Mouse (Mus musculus): ENCODE data around the gene Il1r1. TPM values are rescaled to one million over a fixed set of nuclear protein-coding genes. Genes with fewer than 3 reads are reported as not detected.

The Il1r1 gene
- total and polyA plus RNA-seq, 3 experiments = 1.4 to 3.1 TPM; not detected in 1

DNA sequence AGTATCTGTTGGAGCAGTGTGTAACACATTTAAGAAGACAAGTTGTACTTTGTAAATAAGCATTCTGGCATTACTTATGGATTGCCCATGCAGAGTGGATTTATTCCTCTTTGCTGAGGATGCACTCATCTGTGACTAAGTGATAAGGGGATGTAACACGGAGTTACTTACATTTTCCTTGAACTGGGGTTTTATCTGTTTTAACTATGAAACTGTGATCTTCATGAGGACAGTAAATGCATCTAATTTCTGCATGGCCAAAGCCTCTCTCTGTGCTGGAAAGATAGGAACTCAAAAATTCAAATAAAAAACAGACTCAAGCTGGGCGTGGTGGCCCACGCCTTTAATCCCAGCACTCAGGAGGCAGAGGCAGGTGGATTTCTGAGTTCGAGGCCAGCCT is 115.2 kb downstream of the Il1r1 start:
- peak; percentile 54 for DNase-seq (ENCODE audit: low read depth, low spot score)
- no peaks in the 10 kb centered on the region; a peak in 1 of 4 replicates for H3K4me1 ChIP-seq (ENCODE audit: control insufficient read depth in 1 of 2, insufficient read depth in 2 of 2, low read length in 2 of 2)

GRCm38 (mm10) chr1:40352158-40352903 is 127.5 kb downstream of the Il1r1 start:
- Histone ChIP-seq H3K27me3 (ENCODE audit: control insufficient read depth in 1 of 2, insufficient read depth in 2 of 2, low read length in 2 of 2) (no peaks in the 10 kb centered on the region), H3K4me1 (ENCODE audit: control insufficient read depth in 1 of 2, insufficient read depth in 2 of 2, low read length in 2 of 2) (peaks cover 11 to 53% of the 10 kb centered on the region in 2 experiments), H3K79me2 (ENCODE audit: control insufficient read depth, insufficient read depth, low read length, poor library complexity) (no peaks in the 10 kb centered on the region), H3K4me3 (ENCODE audit: control insufficient read depth in 1 of 2, insufficient read depth in 1 of 2, low read depth in 2 of 2, low read length in 2 of 2) (peak overlapping the region; percentile 9 to 18; a peak in 3 of 4 replicates), H3K27ac (ENCODE audit: control insufficient read depth, low read depth, low read length) (peak overlapping the region; percentile 63), H3K36me3 (ENCODE audit: control insufficient read depth in 1 of 2, insufficient read depth in 2 of 2, low read length in 2 of 2) (peaks cover 0 to 40% of the 10 kb centered on the region in 2 experiments; a peak in 2 of 4 replicates), H3K9me3 (replicated peaks; ENCODE audit: insufficient read depth, low read length) (no peaks in the 10 kb centered on the region), H3K9ac (ENCODE audit: control insufficient read depth, low read depth, low read length, poor library complexity, severe bottlenecking) (no peak overlapping the region)
- TF ChIP-seq ETS1 (IDR thresholded peaks at IDR 0.05; ENCODE audit: low read depth, low read length) = peak; percentile 27; the same call in 1 of the 2 replicates
- TF ChIP-seq EP300 (IDR thresholded peaks at IDR 0.05; ENCODE audit: low read depth in 1 of 2, low read length in 2 of 2) = peak; percentile 70 to 75; a peak in 2 of 4 replicates
- TF ChIP-seq CHD1 (IDR thresholded peaks at IDR 0.05; ENCODE audit: low read depth, low read length) = no peak
- TF ChIP-seq USF1 (IDR thresholded peaks at IDR 0.05; ENCODE audit: low read depth, low read length) = no peak
- TF ChIP-seq MAZ (IDR thresholded peaks at IDR 0.05; ENCODE audit: low read depth, low read length) = no peak; the same call in 1 of the 2 replicates
- TF ChIP-seq HCFC1 (IDR thresholded peaks at IDR 0.05; ENCODE audit: low read depth, low read length) = no peak; the same call in 1 of the 2 replicates
- TF ChIP-seq TAL1 (IDR thresholded peaks at IDR 0.05; ENCODE audit: low read length) = no peak
- TF ChIP-seq SIN3A (IDR thresholded peaks at IDR 0.05; ENCODE audit: low read length) = 0 out of 2 replicates have a peak, but pooled peaks have one; percentile 39
- no peak for TF ChIP-seq CTCF (IDR thresholded peaks at IDR 0.05 in 2 of 3, conservative IDR thresholded peaks at IDR 0.05 in 1 of 3; ENCODE audit: control insufficient read depth in 1 of 3, insufficient read depth in 1 of 3, low read depth in 2 of 3, low read length in 3 of 3, poor library complexity in 1 of 3, severe bottlenecking in 1 of 3)
- TF ChIP-seq USF2 (IDR thresholded peaks at IDR 0.05; ENCODE audit: borderline replicate concordance in 1 of 2, insufficient read depth in 1 of 2, low read depth in 1 of 2, low read length in 2 of 2) = no peak
- peak; percentile 48; the same call in 1 of the 2 replicates for TF ChIP-seq RCOR1 (IDR thresholded peaks at IDR 0.05; ENCODE audit: low read depth, low read length)
- TF ChIP-seq TCF12 (IDR thresholded peaks at IDR 0.05; ENCODE audit: low read depth, low read length) = peak; percentile 73; the same call in 1 of the 2 replicates
- TF ChIP-seq RAD21 (IDR thresholded peaks at IDR 0.05; ENCODE audit: low read depth, low read length) = no peak
- peak; percentile 74 for TF ChIP-seq GATA1 (IDR thresholded peaks at IDR 0.05; ENCODE audit: low read depth, low read length)
- DNase-seq (ENCODE audit: low read depth, low spot score) = peak; percentile 81

More for the DNA sequence above, 115.2 kb downstream of the Il1r1 start:
- H3K4me3 ChIP-seq (ENCODE audit: control insufficient read depth in 1 of 2, insufficient read depth in 1 of 2, low read depth in 2 of 2, low read length in 2 of 2) = no peak overlapping the region
- H3K79me2 ChIP-seq (ENCODE audit: control insufficient read depth, insufficient read depth, low read length, poor library complexity) = no peaks in the 10 kb centered on the region
- TF ChIP-seq MAFK (IDR thresholded peaks at IDR 0.05; ENCODE audit: borderline replicate concordance, low read depth, low read length) (no peak), RCOR1 (IDR thresholded peaks at IDR 0.05; ENCODE audit: low read depth, low read length) (peak; percentile 64), KAT2A (conservative IDR thresholded peaks at IDR 0.05; ENCODE audit: low read depth, low read length) (no peak), BHLHE40 (IDR thresholded peaks at IDR 0.05; ENCODE audit: borderline replicate concordance, low read depth, low read length) (no peak), SIN3A (IDR thresholded peaks at IDR 0.05; ENCODE audit: low read length) (no peak), MYC (IDR thresholded peaks at IDR 0.05; ENCODE audit: low read depth, low read length) (0 out of 2 replicates have a peak, but pooled peaks have one; percentile 9), EP300 (IDR thresholded peaks at IDR 0.05; ENCODE audit: low read depth in 1 of 2, low read length in 2 of 2) (peak; percentile 49 to 76), TAL1 (IDR thresholded peaks at IDR 0.05; ENCODE audit: low read length) (peak; percentile 77), NRF1 (IDR thresholded peaks at IDR 0.05; ENCODE audit: insufficient read depth, low read depth, low read length, poor library complexity, severe bottlenecking) (no peak), GATA1 (IDR thresholded peaks at IDR 0.05; ENCODE audit: low read depth, low read length) (peak; percentile 77), RAD21 (IDR thresholded peaks at IDR 0.05; ENCODE audit: low read depth, low read length) (no peak), HCFC1 (IDR thresholded peaks at IDR 0.05; ENCODE audit: low read depth, low read length) (no peak), ZKSCAN1 (IDR thresholded peaks at IDR 0.05; ENCODE audit: low read depth, low read length) (no peak), E2F4 (IDR thresholded peaks at IDR 0.05; ENCODE audit: borderline replicate concordance, low read depth, low read length) (no peak), ETS1 (IDR thresholded peaks at IDR 0.05; ENCODE audit: low read depth, low read length) (no peak), TCF12 (IDR thresholded peaks at IDR 0.05; ENCODE audit: low read depth, low read length) (peak; percentile 60), USF1 (IDR thresholded peaks at IDR 0.05; ENCODE audit: low read depth, low read length) (no peak)
- H3K9ac ChIP-seq (ENCODE audit: control insufficient read depth, low read depth, low read length, poor library complexity, severe bottlenecking) = no peak overlapping the region
- no peaks in the 10 kb centered on the region for H3K27me3 ChIP-seq (ENCODE audit: control insufficient read depth in 1 of 2, insufficient read depth in 2 of 2, low read length in 2 of 2)
- no peaks in the 10 kb centered on the region for H3K9me3 ChIP-seq (replicated peaks; ENCODE audit: insufficient read depth, low read length)
- peaks cover 0 to 6% of the 10 kb centered on the region in 2 experiments; a peak in 1 of 4 replicates for H3K36me3 ChIP-seq (ENCODE audit: control insufficient read depth in 1 of 2, insufficient read depth in 2 of 2, low read length in 2 of 2)
- no peak overlapping the region for H3K27ac ChIP-seq (ENCODE audit: control insufficient read depth, low read depth, low read length)

Measured in MEL (cell line).